Mouse (Mus musculus) gastrocnemius, postnatal 36 days (tissue): ENCODE measurements at regions not wholly inside any gene's neighbourhood (a gene's known extent, or its start where the extent isn't known, plus 50 kb on each side); places are given as distances from the start of the nearest gene placed in this dataset.

Experiments
- DNase-seq, 2 experiments: peaks; one replicate each; pipeline ENCODE4 v3.0.0; 2022
- intact Hi-C: fragments of 180-260 bp; cut with DNase I; formaldehyde crosslinking; loops from one replicate; pipeline ENCODE4 v1.15.1; 2025
- microRNA-seq, 2 experiments: library from miRNA; unstranded; fragments of <30 nt; microRNA quantifications; one replicate each; pipeline ENCODE4 v1.2.0; 2021

- intact Hi-C loops = no loop called here
- no peak for DNase-seq
Observed at GRCm38 (mm10) chr10:44601550-44601949, 73.2 kb upstream of the Prdm1 start.

- no peak for DNase-seq
- intact Hi-C loops = no loop called here
Observed at GRCm38 (mm10) chr10:44599964-44600334, 71.6 kb upstream of the Prdm1 start.

DNA sequence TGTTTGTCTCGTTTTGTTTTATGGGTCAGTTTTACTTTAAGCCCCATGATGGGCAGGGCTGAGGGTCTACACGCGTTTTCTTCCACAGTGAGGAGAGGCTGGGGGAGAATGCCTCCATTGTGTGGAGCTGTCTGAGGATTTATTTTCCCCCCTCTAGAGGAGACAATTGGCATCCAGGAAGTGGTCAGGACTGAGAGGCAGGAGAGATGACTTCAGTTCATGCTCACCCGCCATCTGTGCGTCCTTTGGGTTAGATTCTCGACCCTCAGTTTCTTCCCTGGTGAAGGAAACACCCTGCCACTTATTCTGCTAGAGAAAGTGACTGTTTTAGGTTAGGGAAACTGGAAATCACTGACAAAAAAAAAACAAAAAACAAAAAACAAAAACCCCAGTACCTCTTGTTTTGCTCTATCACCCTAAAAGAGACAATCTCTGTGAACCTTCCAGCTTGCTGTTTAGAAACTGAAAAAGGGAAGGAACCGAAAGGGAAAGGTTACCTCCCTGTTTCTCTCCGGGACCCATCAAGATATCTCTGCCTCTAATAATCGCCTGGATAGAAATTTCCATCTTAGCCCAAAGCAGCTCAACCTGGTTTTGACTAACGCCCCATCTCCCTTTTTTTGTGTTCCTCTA is 71.1 kb upstream of the Prdm1 start:
- intact Hi-C loops = no loop called here
- DNase-seq = no peak

DNA sequence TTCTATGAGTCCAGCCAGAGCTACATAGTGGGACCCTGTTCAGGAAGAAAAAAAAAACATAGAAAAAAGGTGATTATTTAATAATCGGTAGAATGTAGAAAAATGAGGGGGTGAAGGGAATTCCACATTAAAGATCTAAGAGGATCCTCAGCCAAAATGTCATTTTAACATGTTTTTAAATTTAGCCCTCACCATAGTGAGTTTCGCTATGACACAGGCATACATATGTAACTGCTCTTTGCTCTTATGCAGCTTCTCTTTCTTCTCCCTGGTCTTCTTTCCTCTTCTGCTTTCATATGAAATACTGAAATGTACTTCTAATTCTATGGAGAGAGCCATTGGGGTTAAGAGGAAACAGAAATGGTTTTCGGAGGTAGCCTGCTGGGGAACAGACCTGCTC is 70.3 kb upstream of the Prdm1 start:
- no peak for DNase-seq
- intact Hi-C loops = no loop called here

DNA sequence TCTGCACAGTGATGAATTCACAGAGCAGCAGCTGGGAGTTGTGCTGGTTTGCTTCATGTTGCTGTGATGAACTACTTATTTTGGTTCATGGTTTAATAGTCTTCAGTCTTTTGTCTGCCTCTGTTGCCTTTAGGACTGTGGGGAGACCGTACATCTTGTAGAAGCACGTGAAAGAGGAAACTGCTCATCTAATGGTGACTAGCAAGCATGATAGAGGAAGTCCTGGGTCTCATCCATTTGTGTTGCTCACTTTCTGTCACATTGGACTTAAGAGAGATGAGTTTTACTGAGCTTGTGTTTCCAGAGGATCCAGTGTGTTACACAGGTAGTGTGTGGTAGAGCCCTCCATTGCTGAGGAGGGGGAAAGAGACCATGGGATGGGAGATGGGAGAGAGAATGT is 67.6 kb upstream of the Prdm1 start:
- no peak for DNase-seq
- intact Hi-C loops = no loop called here

DNA sequence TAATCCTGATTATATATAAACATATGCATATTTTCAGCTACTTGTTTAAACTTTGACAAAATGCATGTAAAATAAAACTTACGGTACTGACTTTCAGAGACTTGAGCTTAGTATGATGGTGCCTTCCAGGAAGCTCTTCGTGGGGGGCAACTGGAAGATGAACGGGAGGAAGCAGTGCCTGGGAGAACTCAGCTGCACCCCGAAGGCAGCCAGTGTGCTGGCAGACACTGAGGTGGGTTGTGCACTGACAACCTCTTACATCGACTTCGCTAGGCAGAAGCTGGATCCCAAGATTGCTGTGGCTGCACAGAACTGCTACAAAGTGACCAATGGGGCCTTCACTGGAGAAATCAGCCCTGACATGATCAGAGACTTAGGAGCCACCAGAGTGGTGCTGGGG is 61.5 kb upstream of the Prdm1 start:
- no peak for DNase-seq

DNA sequence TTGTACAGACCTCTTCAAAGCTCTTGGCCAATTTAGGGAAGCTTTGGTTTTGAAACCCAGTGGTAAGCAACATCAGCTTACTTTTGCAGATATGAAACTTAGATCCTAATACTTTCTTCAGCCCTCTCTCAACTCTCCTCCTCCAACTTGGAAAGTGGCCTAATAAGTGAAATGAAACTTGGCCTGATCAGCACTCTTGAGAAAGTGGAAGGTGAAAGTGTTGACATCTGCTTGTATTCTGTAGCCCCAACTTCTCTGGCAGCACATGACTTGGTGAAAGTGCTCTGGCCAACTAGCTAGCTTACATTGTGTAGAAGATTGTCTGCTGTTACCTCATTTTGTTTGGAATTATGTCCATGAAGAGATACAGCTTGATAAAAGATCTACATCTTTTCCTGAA is 61.1 kb upstream of the Prdm1 start:
- DNase-seq = no peak
- intact Hi-C loops = no loop called here

More for the DNA sequence above, 61.5 kb upstream of the Prdm1 start:
- intact Hi-C loops = no loop called here

DNA sequence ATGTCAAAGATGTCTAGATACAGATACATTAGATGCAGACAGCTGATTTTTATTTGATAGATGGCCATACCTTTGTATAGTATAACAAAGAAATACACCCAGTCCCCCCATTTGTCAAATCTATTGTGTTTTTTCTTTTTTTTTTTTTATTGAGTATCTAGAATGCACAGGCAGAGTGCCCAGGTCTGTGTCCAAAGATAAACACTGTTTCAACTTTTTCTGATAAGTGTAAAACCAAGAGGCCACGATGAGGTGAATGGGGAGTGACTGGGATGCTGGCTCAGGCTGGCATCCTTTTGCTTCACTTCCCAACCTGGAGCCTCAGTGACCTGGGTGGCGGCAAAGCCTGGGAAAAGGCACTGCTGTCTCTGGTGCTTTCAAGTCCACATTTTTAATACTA is 54.4 kb upstream of the Prdm1 start:
- intact Hi-C loops = no loop called here

More for the DNA sequence above, 54.4 kb upstream of the Prdm1 start:
- no peak for DNase-seq

Small RNAs in the stretch of these regions (microRNA-seq; reads per million reads assigned to microRNA genes)
- 0 reads per million in 2 experiments for gene Gm24271
